Mouse (Mus musculus) spleen, adult 12 weeks (tissue): ENCODE data around the gene Prkag1.
"Not testable (repeated sequence)": the region's sequence is repeated elsewhere in the genome, so short reads cannot be mapped to it uniquely, and the experiment has no call there.

ENCODE experiments used
- DNase-seq: peaks from one replicate; pipeline ENCODE4 v3.0.0; 2022; ENCODE audit warnings: low spot score

The Prkag1 gene

DNA sequence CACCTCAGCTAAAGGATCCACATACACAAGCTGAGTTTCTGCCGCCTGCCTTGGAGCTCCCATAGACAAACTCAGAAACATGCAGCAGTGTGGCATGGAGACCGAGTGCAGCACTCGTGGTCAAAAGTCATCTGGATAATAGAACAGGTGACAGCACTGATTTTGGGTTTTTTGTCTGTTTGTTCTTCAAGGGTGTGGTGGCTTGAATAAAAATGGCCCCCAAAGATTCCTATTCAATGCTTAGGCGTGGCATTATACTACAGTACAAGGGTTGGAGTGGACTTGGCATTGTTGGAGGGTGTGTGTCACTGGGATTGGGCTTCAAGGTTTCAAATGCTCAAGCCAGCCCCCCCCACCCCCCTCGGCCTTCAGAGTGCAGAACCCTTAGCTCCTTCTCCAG lies 9.2 kb downstream of the Prkag1 start:
- no peak for DNase-seq

DNA sequence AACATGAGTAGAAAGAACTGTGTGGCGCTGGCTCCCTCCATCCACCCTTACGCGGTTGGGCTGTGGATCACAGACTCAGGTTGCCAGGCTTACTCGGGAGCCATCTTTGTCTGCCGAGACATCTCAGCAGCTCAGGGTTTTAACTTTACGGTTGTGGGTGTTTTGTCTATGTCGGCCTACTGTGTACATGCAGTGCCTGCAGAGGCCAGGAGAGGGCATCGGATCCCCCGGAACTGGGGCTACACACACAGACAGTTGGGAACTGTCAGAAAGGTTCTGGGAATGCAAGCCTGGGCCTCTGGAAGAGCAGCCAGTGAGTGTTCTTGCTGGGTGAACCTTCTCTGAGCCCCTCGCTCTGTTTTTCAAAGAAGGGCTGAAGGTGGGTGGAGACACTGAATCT lies 9.9 kb downstream of the Prkag1 start:
- no peak for DNase-seq

DNA sequence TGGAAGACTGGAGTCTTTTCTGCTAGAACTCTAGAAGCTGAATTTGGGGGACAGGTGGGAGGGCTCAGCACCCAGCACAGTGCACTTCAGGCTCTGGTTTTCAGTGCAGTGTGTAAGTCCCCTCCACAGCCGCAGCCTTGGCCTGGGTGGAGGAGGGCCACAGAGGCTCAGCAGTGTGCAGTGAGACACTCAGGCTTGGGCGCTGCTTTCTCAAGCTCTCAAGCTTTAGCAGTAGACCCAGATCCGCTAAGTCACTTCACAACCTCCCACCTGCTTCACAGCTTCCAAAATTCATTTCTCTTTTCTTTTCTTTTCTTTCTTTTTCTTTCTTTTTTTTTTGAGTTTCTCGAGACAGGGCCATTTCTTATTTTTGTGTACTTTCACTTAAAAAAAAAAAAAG lies 10.4 kb downstream of the Prkag1 start:
- no peak for DNase-seq

- DNase-seq, result no peak
Measured at GRCm38 (mm10) chr15:98818171-98818570, 13.2 kb downstream of the Prkag1 start.

GRCm38 (mm10) chr15:98812741-98813424 lies 18.4 kb downstream of the Prkag1 start:
- DNase-seq, result no peak

- DNase-seq, result not testable (repeated sequence)
Measured at GRCm38 (mm10) chr15:98810212-98810611, 21.1 kb downstream of the Prkag1 start.

DNA sequence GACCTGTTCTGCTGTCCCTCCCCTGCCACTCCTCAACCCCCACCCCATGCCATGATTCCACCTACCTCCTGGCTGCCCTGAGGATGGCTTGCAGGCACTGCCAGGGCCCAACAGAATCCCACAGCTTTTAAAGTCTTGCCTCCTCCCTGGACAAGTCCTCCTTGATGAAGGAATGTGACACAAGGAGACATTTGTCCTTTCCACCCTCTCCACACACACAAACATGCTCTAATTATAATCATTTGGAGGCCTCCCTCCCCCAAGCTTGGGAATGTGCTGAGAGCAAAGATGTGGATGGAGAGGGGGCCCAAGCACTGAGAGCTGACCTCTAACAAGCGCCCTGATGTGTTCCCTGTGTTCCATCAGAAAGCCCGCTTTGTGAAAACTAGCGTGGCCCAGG lies 21.9 kb downstream of the Prkag1 start, which contains the start of gene Ddn:
Ddn (minus strand) TSS at position 101 of the 400 bp plus-strand sequence.
- DNase-seq, result no peak

DNA sequence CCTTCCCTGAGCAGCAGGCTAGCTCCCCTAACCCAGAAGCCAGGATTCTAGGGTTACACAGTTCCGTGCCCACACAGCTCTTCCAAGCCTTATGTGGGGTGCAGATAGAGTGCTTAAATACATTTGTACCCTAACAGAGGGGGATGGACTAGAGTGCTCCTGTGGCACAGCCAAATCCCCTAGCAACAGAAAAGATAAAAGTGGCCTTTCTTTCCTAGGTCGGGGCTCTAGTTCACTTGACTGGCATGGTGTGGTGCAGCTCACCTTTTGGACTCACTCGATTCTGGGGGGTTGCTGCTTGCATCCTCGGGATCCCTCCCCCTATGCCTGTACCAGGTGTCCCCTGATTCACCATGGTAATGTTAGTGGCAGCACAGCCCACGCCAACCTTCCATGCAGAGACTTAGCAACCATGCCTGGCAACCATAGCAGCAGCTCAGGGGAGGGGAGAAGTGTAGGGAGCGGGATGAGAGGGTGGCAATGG lies 22.6 kb downstream of the Prkag1 start:
- DNase-seq, result no peak

DNA sequence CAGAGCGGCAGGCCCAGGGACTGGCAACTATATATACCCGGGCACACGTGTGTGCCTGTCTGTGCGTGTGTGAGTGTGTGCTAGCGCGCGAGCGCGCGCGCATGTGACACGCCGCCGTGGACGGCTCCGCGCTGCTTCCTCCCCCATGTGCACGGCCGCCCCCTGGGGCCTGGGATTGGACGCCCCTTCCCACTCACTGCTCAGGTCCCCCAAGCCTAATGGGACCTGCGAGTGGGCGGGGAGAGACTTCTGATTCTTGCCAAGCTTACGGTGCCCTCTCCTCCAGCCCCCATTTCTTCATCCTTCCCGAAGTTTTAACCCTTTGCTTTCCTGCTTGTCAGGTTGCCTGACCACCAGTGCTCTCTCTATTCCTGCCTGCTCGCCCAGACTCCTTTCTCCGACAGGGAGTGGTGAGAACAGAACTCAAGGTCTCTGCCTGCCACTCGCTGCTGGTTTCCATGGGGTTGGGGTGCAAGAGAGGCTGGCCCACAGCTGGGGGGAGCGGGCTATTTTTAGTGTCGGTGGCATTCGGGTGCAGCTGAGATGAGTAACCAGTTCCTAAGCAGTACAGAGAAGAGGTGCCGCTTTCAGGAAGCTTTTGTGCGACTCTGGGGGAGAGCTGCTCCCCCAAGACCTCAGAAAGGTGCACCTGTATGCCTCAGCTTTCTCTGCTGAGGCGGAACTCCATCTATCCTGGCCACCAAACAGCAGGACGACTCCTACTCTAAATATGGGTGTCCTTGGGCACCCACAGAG lies 23.2 kb downstream of the Prkag1 start:
- DNase-seq, result no peak

GRCm38 (mm10) chr15:98806809-98807770 lies 24.2 kb downstream of the Prkag1 start:
- no peak for DNase-seq

DNA sequence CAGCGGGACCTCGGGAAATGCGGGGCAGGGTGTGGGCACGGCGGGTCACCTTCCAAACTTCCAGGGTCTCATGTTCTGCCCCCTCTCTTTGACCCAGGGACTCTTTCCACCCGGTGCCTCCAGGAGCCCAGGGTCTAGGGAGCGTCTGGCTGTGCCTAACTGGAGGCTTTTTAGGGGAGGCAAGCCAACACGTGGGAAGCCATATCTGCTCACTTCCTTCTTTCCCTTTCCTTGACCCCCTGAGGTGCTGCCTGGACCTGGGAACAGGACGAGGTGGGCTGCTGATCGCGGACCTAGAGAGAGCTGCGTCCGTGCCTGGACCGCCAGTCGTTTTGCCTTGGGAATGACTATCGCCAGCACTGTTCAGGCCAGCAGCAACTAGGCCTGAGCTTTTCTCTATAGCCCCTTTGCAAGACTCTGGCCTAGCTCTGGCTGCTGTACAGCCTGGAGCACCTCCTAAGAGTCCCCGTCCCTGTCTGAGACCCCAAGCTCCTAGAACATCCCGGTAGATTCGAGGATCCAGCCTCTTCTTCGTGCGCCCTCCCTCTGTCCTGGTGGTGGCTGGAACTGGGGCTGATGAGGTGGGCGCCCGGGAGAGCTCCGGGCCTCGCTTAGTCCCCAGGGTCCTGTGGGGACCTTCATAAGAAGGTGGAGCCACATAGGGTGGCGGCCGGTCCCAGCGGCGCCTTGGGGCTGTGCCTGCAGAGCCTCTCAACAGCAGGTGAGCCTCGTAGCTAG lies 25.1 kb downstream of the Prkag1 start:
- DNase-seq, result no peak

- no peak for DNase-seq
Measured at GRCm38 (mm10) chr15:98805324-98806040, 25.8 kb downstream of the Prkag1 start.

GRCm38 (mm10) chr15:98804054-98804453 lies 27.3 kb downstream of the Prkag1 start:
- DNase-seq, result peak; percentile 57

DNA sequence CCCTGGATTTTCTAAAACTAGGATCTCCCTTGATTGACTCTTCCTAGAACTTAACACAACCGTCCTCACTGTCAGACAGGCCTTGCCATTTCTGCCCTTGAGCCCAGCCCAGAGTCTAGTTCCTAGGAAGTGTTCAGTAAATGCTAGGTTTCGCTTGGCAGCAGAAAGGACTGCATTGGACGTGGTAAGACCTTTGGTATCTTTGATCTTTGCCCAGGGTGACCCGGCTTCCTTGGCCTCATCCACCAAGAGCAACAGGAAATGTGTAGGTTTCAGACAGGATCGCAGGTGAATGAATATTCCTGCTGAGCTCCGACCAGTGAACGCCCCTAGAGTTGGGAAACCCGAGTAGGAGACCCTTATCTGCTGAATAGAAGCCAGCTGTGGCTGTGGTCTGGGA lies 28.4 kb downstream of the Prkag1 start:
- no peak for DNase-seq

DNA sequence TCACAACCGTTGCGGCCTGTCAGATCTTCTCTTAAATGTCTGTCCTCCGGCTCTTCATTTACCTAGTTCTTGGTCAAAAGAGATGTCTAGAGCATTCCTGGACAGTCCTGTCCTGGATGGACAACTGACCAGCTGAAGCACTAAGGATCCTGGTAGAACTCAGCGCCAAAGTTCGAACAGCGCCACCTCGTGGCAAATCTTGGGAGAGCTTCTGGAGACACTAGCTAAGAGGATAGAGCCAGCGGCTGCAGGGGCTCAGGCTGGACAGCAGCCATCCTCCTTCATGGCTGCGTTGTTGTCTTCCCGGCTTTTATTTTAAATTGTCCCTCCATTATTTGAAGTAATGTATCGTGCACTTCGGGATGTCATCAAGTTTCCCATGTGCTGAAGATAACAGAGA lies 31.9 kb downstream of the Prkag1 start:
- peak; percentile 52 for DNase-seq

GRCm38 (mm10) chr15:98798903-98799302 lies 32.4 kb downstream of the Prkag1 start:
- no peak for DNase-seq

GRCm38 (mm10) chr15:98797835-98798492 lies 33.4 kb downstream of the Prkag1 start:
- no peak for DNase-seq

DNA sequence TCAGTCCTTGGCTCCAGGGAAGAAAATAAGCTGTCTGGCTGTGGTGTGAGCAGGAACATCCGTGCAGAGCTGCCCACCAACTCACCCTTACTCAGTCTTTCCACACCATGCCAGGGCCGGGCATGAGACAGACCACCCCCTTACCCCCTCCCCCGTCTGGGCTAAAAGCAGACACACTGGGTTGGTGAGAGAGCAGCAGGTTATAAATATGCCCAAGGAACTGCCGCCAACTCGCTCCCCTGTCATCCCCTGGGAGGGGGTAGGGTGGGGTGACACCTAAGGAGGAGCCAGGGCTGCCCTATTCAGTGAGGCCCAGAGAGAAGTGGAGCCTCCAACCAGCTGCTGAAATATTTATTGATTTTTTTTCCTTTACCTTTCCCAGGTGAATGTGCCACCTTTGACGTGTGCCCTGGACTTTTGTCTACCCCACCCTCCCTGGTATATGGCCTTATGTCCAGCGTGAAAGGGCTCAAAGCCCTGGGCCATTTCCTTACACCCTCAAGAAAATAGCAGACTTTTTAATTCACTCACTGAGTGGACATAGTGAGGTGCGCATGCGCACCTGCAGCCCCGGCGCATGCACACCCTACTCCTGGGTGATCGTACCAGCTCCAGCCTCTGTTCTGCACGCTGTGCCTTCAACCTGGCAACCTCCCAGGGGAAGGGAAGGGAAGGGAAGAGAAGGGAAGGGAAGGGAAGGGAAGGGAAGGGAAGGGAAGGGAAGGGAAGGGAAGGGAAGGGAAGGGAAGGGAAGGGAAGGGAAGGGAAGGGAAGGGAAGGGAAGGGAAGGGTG lies 34.3 kb downstream of the Prkag1 start:
- DNase-seq, result no peak

DNA sequence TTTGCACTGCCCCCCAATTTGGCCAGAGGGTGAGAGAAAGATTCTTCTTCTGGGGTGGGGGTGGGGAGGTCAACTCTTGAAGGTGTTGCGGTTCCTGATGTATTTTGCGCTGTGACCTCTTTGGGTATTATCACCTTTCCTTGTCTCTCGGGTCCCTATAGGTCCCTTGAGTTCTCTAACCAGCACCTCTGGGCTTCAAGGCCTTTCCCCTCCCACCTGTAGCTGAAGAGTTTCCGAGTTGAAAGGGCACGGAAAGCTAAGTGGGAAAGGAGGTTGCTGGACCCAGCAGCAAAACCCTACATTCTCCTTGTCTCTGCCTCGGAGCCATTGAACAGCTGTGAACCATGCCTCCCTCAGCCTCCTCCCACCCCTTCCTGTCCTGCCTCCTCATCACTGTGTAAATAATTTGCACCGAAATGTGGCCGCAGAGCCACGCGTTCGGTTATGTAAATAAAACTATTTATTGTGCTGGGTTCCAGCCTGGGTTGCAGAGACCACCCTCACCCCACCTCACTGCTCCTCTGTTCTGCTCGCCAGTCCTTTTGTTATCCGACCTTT lies 38.1 kb downstream of the Prkag1 start:
- DNase-seq, result no peak
